Mouse (Mus musculus) frontal cortex, adult (tissue): ENCODE data around the gene Gm3194.
"Not testable (repeated sequence)": the region's sequence is repeated elsewhere in the genome, so short reads cannot be mapped to it uniquely, and the experiment has no call there.

Experiments used
- ATAC-seq: cut with Nextera tagmentation; 2 replicates; pipeline ENCODE4 v1.9.2; 2017; ENCODE audit warnings: mild to moderate bottlenecking, moderate library complexity, mixed read lengths; ENCODE audit not compliant: low TSS enrichment

Gene Gm3194

GRCm38 (mm10) chr14:5455367-5455766 is at the start of gene Gm3194:
Gm3194 (minus strand) TSS chr14:5455467.
- ATAC-seq: not testable (repeated sequence)

- not testable (repeated sequence) for ATAC-seq
Observed at GRCm38 (mm10) chr14:5501374-5501773, 46.1 kb upstream of the Gm3194 start, which contains the start of gene Gm3488. Gm3488 (plus strand) TSS chr14:5501674.

- ATAC-seq: not testable (repeated sequence)
Observed at GRCm38 (mm10) chr14:5483907-5484306, 28.6 kb upstream of the Gm3194 start, which contains the start of gene Gm3187. Gm3187 (plus strand) TSS chr14:5484207.

GRCm38 (mm10) chr14:5477730-5478129 is 22.5 kb upstream of the Gm3194 start, which contains the start of gene Gm8246:
Gm8246 (minus strand) TSS chr14:5477830.
- not testable (repeated sequence) for ATAC-seq

- ATAC-seq: not testable (repeated sequence)
Observed at GRCm38 (mm10) chr14:5460469-5460868, 5.2 kb upstream of the Gm3194 start.

GRCm38 (mm10) chr14:5388949-5389348 is 66.3 kb downstream of the Gm3194 start, which contains the start of gene Gm3500:
Gm3500 (minus strand) TSS chr14:5389049.
- ATAC-seq: not testable (repeated sequence)
